In the genomic region with DNA sequence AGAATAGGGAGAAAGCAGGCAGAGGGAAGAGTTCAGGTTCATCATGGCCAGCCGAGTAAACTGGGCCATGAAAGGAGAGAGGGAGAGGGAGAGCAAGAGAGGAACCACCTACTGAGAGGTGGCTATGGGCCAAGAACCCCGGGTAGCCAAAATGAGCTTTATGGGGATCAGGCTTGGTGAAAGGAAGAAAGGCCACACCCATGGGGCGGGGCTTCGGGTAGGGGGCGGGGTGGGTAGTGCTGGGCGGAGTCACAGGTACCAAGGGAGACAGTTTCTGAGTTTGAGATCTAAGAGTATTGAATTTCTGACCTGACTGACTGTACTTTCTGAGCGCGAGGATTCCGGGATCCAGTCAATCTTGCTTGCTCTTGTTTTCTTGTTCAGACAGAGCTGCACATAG, we compare ENCODE assay signal across 21 mouse cellular contexts. TPM values are rescaled to one million over a fixed set of nuclear protein-coding genes. Genes with fewer than 3 reads are reported as not detected.
DNase-seq lines count a peak whose midpoint lies in the region; ATAC-seq and TF ChIP-seq lines count a peak whose summit lies in the region.
"Had no signal": no experiment of that assay in that cellular context is flagged by ENCODE, and none has a peak within 500 bp of the region (broad histone marks: within the 10 kb centered on the region; RNA-seq: fewer than 3 reads in every experiment).

No protein-coding gene starts in this region.

- H3K36me3 ChIP-seq in E14TG2a.4 (ENCODE audit: insufficient read depth, low read length) = no peaks in the 10 kb centered on the region
- no peaks in the 10 kb centered on the region for H3K36me3 ChIP-seq in liver, embryonic 14.5 days (replicated peaks; ENCODE audit: control insufficient read depth, insufficient read depth, low read depth)
- H3K36me3 ChIP-seq in forebrain, embryonic 16.5 days (ENCODE audit: control insufficient read depth, insufficient read depth) = no peaks in the 10 kb centered on the region
- H3K36me3 ChIP-seq: embryonic facial prominence, embryonic 12.5 days; heart, embryonic 12.5 days; hindbrain, embryonic 15.5 days; midbrain, embryonic 15.5 days had no signal

- H3K9ac ChIP-seq in liver, embryonic 14.5 days (replicated peaks) = no peak overlapping the region
- no peak overlapping the region for H3K9ac ChIP-seq in forebrain, embryonic 16.5 days (replicated peaks; ENCODE audit: low read depth, low read length)
- H3K9ac ChIP-seq: embryonic facial prominence, embryonic 12.5 days; heart, embryonic 12.5 days; hindbrain, embryonic 15.5 days; midbrain, embryonic 15.5 days had no signal

- no peaks in the 10 kb centered on the region for H3K27me3 ChIP-seq in E14TG2a.4 (ENCODE audit: insufficient read depth, low read length)
- H3K27me3 ChIP-seq in liver, embryonic 14.5 days (ENCODE audit: control insufficient read depth, insufficient read depth, low read length) = no peaks in the 10 kb centered on the region
- no peaks in the 10 kb centered on the region for H3K27me3 ChIP-seq in cerebellum, adult 2 months (ENCODE audit: control insufficient read depth, insufficient read depth, low read length)
- no peaks in the 10 kb centered on the region for H3K27me3 ChIP-seq in forebrain, embryonic 16.5 days (replicated peaks; ENCODE audit: control insufficient read depth, insufficient read depth, low read length)
- H3K27me3 ChIP-seq: embryonic facial prominence, embryonic 12.5 days; heart, embryonic 12.5 days; hindbrain, embryonic 15.5 days; midbrain, embryonic 15.5 days had no signal

- no peak overlapping the region for H3K27ac ChIP-seq in liver, embryonic 14.5 days
- no peak overlapping the region for H3K27ac ChIP-seq in cerebellum, adult 2 months (ENCODE audit: insufficient read depth, low read length)
- H3K27ac ChIP-seq in forebrain, embryonic 16.5 days (ENCODE audit: low read length) = no peak overlapping the region
- H3K27ac ChIP-seq: embryonic facial prominence, embryonic 12.5 days; hindbrain, embryonic 15.5 days; midbrain, embryonic 15.5 days had no signal

- H3K4me3 ChIP-seq in E14TG2a.4 (replicated peaks; ENCODE audit: low read length) = peak overlapping the region; percentile 60
- H3K4me3 ChIP-seq in liver, embryonic 14.5 days (ENCODE audit: insufficient read depth in 1 of 2, low read depth in 2 of 2, low read length in 2 of 2) = no peak overlapping the region
- H3K4me3 ChIP-seq in cerebellum, adult 2 months (replicated peaks; ENCODE audit: insufficient read depth, low read depth, low read length) = no peak overlapping the region
- no peak overlapping the region for H3K4me3 ChIP-seq in forebrain, embryonic 16.5 days (replicated peaks; ENCODE audit: low read length)
- H3K4me3 ChIP-seq: embryonic facial prominence, embryonic 12.5 days; heart, embryonic 12.5 days; hindbrain, embryonic 15.5 days; midbrain, embryonic 15.5 days had no signal

- H3K4me2 ChIP-seq in liver, embryonic 14.5 days (ENCODE audit: low read depth) = no peak overlapping the region
- H3K4me2 ChIP-seq in forebrain, embryonic 16.5 days (ENCODE audit: low read length) = no peak overlapping the region
- H3K4me2 ChIP-seq: embryonic facial prominence, embryonic 12.5 days; heart, embryonic 12.5 days; hindbrain, embryonic 15.5 days; midbrain, embryonic 15.5 days had no signal

- TF ChIP-seq POLR2A in cerebellum, adult 2 months (IDR thresholded peaks at IDR 0.05; ENCODE audit: borderline replicate concordance, insufficient read depth, low read length) = no peak

- no peak for TF ChIP-seq CTCF in E14TG2a.4 (conservative IDR thresholded peaks at IDR 0.05; ENCODE audit: low read length)
- TF ChIP-seq CTCF in liver, embryonic 14.5 days (IDR thresholded peaks at IDR 0.05; ENCODE audit: low read depth) = no peak
- no peak for TF ChIP-seq CTCF in cerebellum, adult 2 months (IDR thresholded peaks at IDR 0.05; ENCODE audit: borderline replicate concordance, insufficient read depth, low read depth, low read length)

- WGBS in liver, embryonic 14.5 days (ENCODE audit: insufficient replicate concordance) = 38% methylated on average over 9 of the region's 9 CpGs
- 53% methylated on average over 9 of the region's 9 CpGs for WGBS in cerebellum, adult 2 months
- WGBS in forebrain, embryonic 16.5 days = 55% methylated on average over 9 of the region's 9 CpGs

- no peaks in the 10 kb centered on the region for H3K9me3 ChIP-seq in E14TG2a.4 (ENCODE audit: low read length)
- no peaks in the 10 kb centered on the region for H3K9me3 ChIP-seq in liver, embryonic 14.5 days (ENCODE audit: control insufficient read depth, low read length)
- H3K9me3 ChIP-seq in forebrain, embryonic 16.5 days (ENCODE audit: control insufficient read depth, low read length) = no peaks in the 10 kb centered on the region
- H3K9me3 ChIP-seq: embryonic facial prominence, embryonic 12.5 days; heart, embryonic 12.5 days; hindbrain, embryonic 15.5 days; midbrain, embryonic 15.5 days had no signal

- 0 out of 2 replicates have a peak, but pooled peaks have one; percentile 32 for ATAC-seq in common myeloid progenitor, adult 5-6 weeks (replicated peaks; ENCODE audit: low read depth, poor library complexity, severe bottlenecking)
- peak; percentile 45; the same call in 1 of the 2 replicates for ATAC-seq in liver, embryonic 14.5 days (ENCODE audit: insufficient read depth)
- no peak for ATAC-seq in forebrain, embryonic 16.5 days
- ATAC-seq: intestine, postnatal 0 days; midbrain, embryonic 15.5 days had no signal

- TF ChIP-seq EP300 in liver, embryonic 14.5 days (IDR thresholded peaks at IDR 0.05; ENCODE audit: low read depth) = no peak

- peaks cover 62% of the 10 kb centered on the region for H3K4me1 ChIP-seq in E14TG2a.4 (replicated peaks; ENCODE audit: low read depth, low read length)
- peaks cover 0 to 3% of the 10 kb centered on the region in 2 experiments; a peak in 3 of 4 replicates for H3K4me1 ChIP-seq in liver, embryonic 14.5 days (replicated peaks; ENCODE audit: control insufficient read depth in 2 of 2, insufficient read depth in 2 of 2, low read length in 1 of 2)
- no peaks in the 10 kb centered on the region for H3K4me1 ChIP-seq in cerebellum, adult 2 months (ENCODE audit: control insufficient read depth, insufficient read depth, low read length)
- no peaks in the 10 kb centered on the region for H3K4me1 ChIP-seq in forebrain, embryonic 16.5 days (replicated peaks; ENCODE audit: control insufficient read depth, insufficient read depth, low read length)
- H3K4me1 ChIP-seq: embryonic facial prominence, embryonic 12.5 days; heart, embryonic 12.5 days; hindbrain, embryonic 15.5 days; midbrain, embryonic 15.5 days had no signal

- peak; percentile 75 for DNase-seq in 416B (ENCODE audit: low read depth)
- no peak for DNase-seq in liver, embryonic 14.5 days (ENCODE audit: low read depth in 3 of 3, low spot score in 3 of 3)
- no peak for DNase-seq in heart, adult 18-20 months
- no peak for DNase-seq in lung, adult 18-20 months
- no peak for DNase-seq in cerebellum, adult 2 months
- DNase-seq: adrenal gland, postnatal 25 days; cerebellum, adult 8-10 months; gastrocnemius, postnatal 14 days; lung, adult 2 months; lung, postnatal 4 days; spleen, adult 18-20 months; thymus, postnatal 36 days had no signal

RNA-seq across cellular contexts. Expression of gene Sp1, which starts 19.3 kb away (rescaled TPM):
- total RNA-seq in common myeloid progenitor, adult 5-6 weeks (2017) = 65.3 and 87.3 TPM in 2 replicates
- polyA plus RNA-seq in liver, embryonic 14.5 days (2012; rRNA removed) = 9.2 and 9.5 TPM in 2 replicates
- 5.0 and 5.4 TPM in 2 replicates for polyA plus RNA-seq in liver, embryonic 14.5 days (2014; fragmentation: Nextera tagmentation; extraction: Ambion mirVana)
- total RNA-seq in heart, adult 18-20 months (2021) = 10 to 100 TPM; 31.9 to 39.6 TPM
- polyA plus RNA-seq in cerebellum, adult 2 months (2012; rRNA removed) = 12.6 and 14.1 TPM in 2 replicates
- polyA plus RNA-seq in forebrain, embryonic 16.5 days (2015; fragmentation: Nextera tagmentation; extraction: Ambion mirVana) = 5.0 and 5.9 TPM in 2 replicates

RNA-seq across cellular contexts. Expression of gene Sp7, which starts 19.7 kb away (rescaled TPM):
- total RNA-seq in common myeloid progenitor, adult 5-6 weeks (2017) = not detected in 2 replicates
- polyA plus RNA-seq in liver, embryonic 14.5 days (2012; rRNA removed) = 0.01 and 0.07 TPM in 2 replicates
- 0.04 TPM in 1 of 2 replicates, not detected in the other for polyA plus RNA-seq in liver, embryonic 14.5 days (2014; fragmentation: Nextera tagmentation; extraction: Ambion mirVana)
- not detected for total RNA-seq in heart, adult 18-20 months (2021)
- polyA plus RNA-seq in cerebellum, adult 2 months (2012; rRNA removed) = 1.4 TPM in 2 replicates
- 0.38 and 1.1 TPM in 2 replicates for polyA plus RNA-seq in forebrain, embryonic 16.5 days (2015; fragmentation: Nextera tagmentation; extraction: Ambion mirVana)
- total RNA-seq: heart, postnatal 25 days had no signal

RNA-seq across cellular contexts. Expression of gene Aaas, which starts 36.1 kb away (rescaled TPM):
- 111 and 199 TPM in 2 replicates for total RNA-seq in common myeloid progenitor, adult 5-6 weeks (2017)
- 31.0 and 33.7 TPM in 2 replicates for polyA plus RNA-seq in liver, embryonic 14.5 days (2012; rRNA removed)
- 44.3 and 48.9 TPM in 2 replicates for polyA plus RNA-seq in liver, embryonic 14.5 days (2014; fragmentation: Nextera tagmentation; extraction: Ambion mirVana)
- 10 to 100 TPM in 1 of 2 experiments, 1 to 10 TPM in 1; 9.8 to 12.1 TPM for total RNA-seq in heart, adult 18-20 months (2021)
- polyA plus RNA-seq in cerebellum, adult 2 months (2012; rRNA removed) = 29.7 and 33.1 TPM in 2 replicates
- 42.0 and 44.7 TPM in 2 replicates for polyA plus RNA-seq in forebrain, embryonic 16.5 days (2015; fragmentation: Nextera tagmentation; extraction: Ambion mirVana)

RNA-seq across cellular contexts. Expression of gene Myg1, which starts 55.1 kb away (rescaled TPM):
- 40.0 and 50.8 TPM in 2 replicates for total RNA-seq in common myeloid progenitor, adult 5-6 weeks (2017)
- 26.7 and 32.5 TPM in 2 replicates for polyA plus RNA-seq in liver, embryonic 14.5 days (2012; rRNA removed)
- 43.2 and 45.4 TPM in 2 replicates for polyA plus RNA-seq in liver, embryonic 14.5 days (2014; fragmentation: Nextera tagmentation; extraction: Ambion mirVana)
- 10 to 100 TPM; 25.0 to 26.0 TPM for total RNA-seq in heart, adult 18-20 months (2021)
- 106 and 110 TPM in 2 replicates for polyA plus RNA-seq in cerebellum, adult 2 months (2012; rRNA removed)
- 105 and 111 TPM in 2 replicates for polyA plus RNA-seq in forebrain, embryonic 16.5 days (2015; fragmentation: Nextera tagmentation; extraction: Ambion mirVana)

RNA-seq across cellular contexts. Expression of gene Amhr2, which starts 58.5 kb away (rescaled TPM):
- total RNA-seq in common myeloid progenitor, adult 5-6 weeks (2017) = not detected in 2 replicates
- 0.05 and 0.06 TPM in 2 replicates for polyA plus RNA-seq in liver, embryonic 14.5 days (2012; rRNA removed)
- 0.11 and 0.23 TPM in 2 replicates for polyA plus RNA-seq in liver, embryonic 14.5 days (2014; fragmentation: Nextera tagmentation; extraction: Ambion mirVana)
- total RNA-seq in heart, adult 18-20 months (2021) = under 1 TPM; 0.39 to 0.97 TPM
- 3.2 TPM in 2 replicates for polyA plus RNA-seq in cerebellum, adult 2 months (2012; rRNA removed)
- polyA plus RNA-seq in forebrain, embryonic 16.5 days (2015; fragmentation: Nextera tagmentation; extraction: Ambion mirVana) = 0.32 and 0.58 TPM in 2 replicates
